Comparison of ENCODE assay signal across 16 mouse cellular contexts in the genomic region with DNA sequence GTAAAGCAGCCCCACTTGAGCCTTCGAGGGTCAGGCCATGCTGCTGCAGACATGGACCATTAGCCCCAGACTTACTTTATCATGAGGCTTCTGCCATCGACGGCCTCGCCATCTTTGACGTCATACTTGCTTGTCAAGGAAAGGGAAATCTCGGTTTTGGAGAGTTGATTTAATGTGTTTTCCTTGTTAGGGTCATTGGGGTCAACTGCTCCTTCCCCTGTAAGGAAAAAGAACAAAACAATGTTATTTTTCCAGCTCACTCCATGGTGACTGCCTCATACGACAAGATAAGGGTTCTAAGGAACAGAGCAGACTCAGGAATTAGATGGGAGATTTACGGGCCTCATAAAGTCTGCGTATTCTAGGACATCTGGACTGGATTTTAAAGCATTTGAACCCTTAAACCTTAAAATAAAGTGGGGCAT. TPM values are rescaled to one million over a fixed set of nuclear protein-coding genes. Genes with fewer than 3 reads are reported as not detected.
A peak's percentile ranks its signal among the peaks of the same experiment; 100 is the strongest.
DNase-seq lines count a peak whose midpoint lies in the region; ATAC-seq and TF ChIP-seq lines count a peak whose summit lies in the region.
"Had no signal": no experiment of that assay in that cellular context is flagged by ENCODE, and none has a peak within 500 bp of the region (broad histone marks: within the 10 kb centered on the region; RNA-seq: fewer than 3 reads in every experiment).

No protein-coding gene starts in this region.

- no peak for TF ChIP-seq POLR2A in cerebellum, adult 2 months (IDR thresholded peaks at IDR 0.05; ENCODE audit: borderline replicate concordance, insufficient read depth, low read length)

- TF ChIP-seq CTCF in liver, postnatal 0 days (IDR thresholded peaks at IDR 0.05; ENCODE audit: low read depth) = no peak
- TF ChIP-seq CTCF in cerebellum, adult 2 months (IDR thresholded peaks at IDR 0.05; ENCODE audit: borderline replicate concordance, insufficient read depth, low read depth, low read length) = no peak

- no peak for DNase-seq in liver, postnatal 0 days
- peak; percentile 47 for DNase-seq in kidney, adult 18-20 months
- DNase-seq in kidney, postnatal 14 days = peak; percentile 84
- no peak for DNase-seq in cerebellum, adult 2 months
- DNase-seq in ovary, postnatal 14 days (ENCODE audit: low spot score) = no peak
- DNase-seq: cerebellum, postnatal 25 days; heart, postnatal 4 days; liver, embryonic 13.5 days; retina, postnatal 1 day; thymus, adult 18-20 months had no signal

- H3K36me3 ChIP-seq in liver, postnatal 0 days (replicated peaks; ENCODE audit: insufficient read depth, low read length) = peaks cover 52% of the 10 kb centered on the region
- peaks cover 49% of the 10 kb centered on the region for H3K36me3 ChIP-seq in liver, embryonic 12.5 days
- H3K36me3 ChIP-seq in forebrain, embryonic 16.5 days (ENCODE audit: control insufficient read depth, insufficient read depth) = no peaks in the 10 kb centered on the region

- no peaks in the 10 kb centered on the region for H3K4me1 ChIP-seq in liver, postnatal 0 days (ENCODE audit: insufficient read depth)
- peaks cover 5% of the 10 kb centered on the region for H3K4me1 ChIP-seq in liver, embryonic 12.5 days
- no peaks in the 10 kb centered on the region for H3K4me1 ChIP-seq in cerebellum, adult 2 months (ENCODE audit: control insufficient read depth, insufficient read depth, low read length)
- H3K4me1 ChIP-seq in forebrain, embryonic 16.5 days (replicated peaks; ENCODE audit: control insufficient read depth, insufficient read depth, low read length) = 0 out of 2 replicates have a peak, but pooled peaks cover 3% of the 10 kb centered on the region

- no peaks in the 10 kb centered on the region for H3K27me3 ChIP-seq in liver, postnatal 0 days (ENCODE audit: insufficient read depth, low read length)
- no peaks in the 10 kb centered on the region for H3K27me3 ChIP-seq in liver, embryonic 12.5 days (replicated peaks)
- 0 out of 2 replicates have a peak, but pooled peaks cover 1% of the 10 kb centered on the region for H3K27me3 ChIP-seq in cerebellum, adult 2 months (ENCODE audit: control insufficient read depth, insufficient read depth, low read length)
- H3K27me3 ChIP-seq in forebrain, embryonic 16.5 days (replicated peaks; ENCODE audit: control insufficient read depth, insufficient read depth, low read length) = no peaks in the 10 kb centered on the region
- H3K27me3 ChIP-seq: liver, embryonic 13.5 days had no signal

- H3K9me3 ChIP-seq in liver, postnatal 0 days (ENCODE audit: low read length) = no peaks in the 10 kb centered on the region
- no peaks in the 10 kb centered on the region for H3K9me3 ChIP-seq in liver, embryonic 12.5 days (replicated peaks)
- no peaks in the 10 kb centered on the region for H3K9me3 ChIP-seq in forebrain, embryonic 16.5 days (ENCODE audit: control insufficient read depth, low read length)
- H3K9me3 ChIP-seq: forebrain, embryonic 10.5 days; liver, embryonic 13.5 days had no signal

- 0 out of 2 replicates have a peak overlapping the region, but pooled peaks have one; percentile 34 for H3K27ac ChIP-seq in liver, postnatal 0 days (ENCODE audit: low read depth)
- no peak overlapping the region for H3K27ac ChIP-seq in liver, embryonic 12.5 days
- no peak overlapping the region for H3K27ac ChIP-seq in cerebellum, adult 2 months (ENCODE audit: insufficient read depth, low read length)
- H3K27ac ChIP-seq in forebrain, embryonic 16.5 days (ENCODE audit: low read length) = no peak overlapping the region
- H3K27ac ChIP-seq: forebrain, embryonic 10.5 days had no signal

- 79% methylated on average over 9 of the region's 9 CpGs for WGBS in liver, postnatal 0 days (ENCODE audit: insufficient replicate concordance)
- 69% methylated on average over 9 of the region's 9 CpGs for WGBS in liver, embryonic 12.5 days (ENCODE audit: insufficient replicate concordance)
- 81% methylated on average over 9 of the region's 9 CpGs for WGBS in cerebellum, adult 2 months
- 86% methylated on average over 9 of the region's 9 CpGs for WGBS in forebrain, embryonic 16.5 days

- H3K9ac ChIP-seq in liver, postnatal 0 days (replicated peaks) = no peak overlapping the region
- no peak overlapping the region for H3K9ac ChIP-seq in liver, embryonic 12.5 days
- no peak overlapping the region for H3K9ac ChIP-seq in forebrain, embryonic 16.5 days (replicated peaks; ENCODE audit: low read depth, low read length)
- H3K9ac ChIP-seq: liver, embryonic 13.5 days had no signal

- peak; percentile 27; the same call in 1 of the 2 replicates for ATAC-seq in liver, postnatal 0 days
- no peak for ATAC-seq in liver, embryonic 12.5 days
- no peak for ATAC-seq in forebrain, embryonic 16.5 days
- ATAC-seq: CD4-positive, CD25-positive, alpha-beta regulatory T cell, adult 4 months; lung, postnatal 0 days had no signal

- H3K4me3 ChIP-seq in liver, postnatal 0 days (ENCODE audit: low read depth, low read length) = no peak overlapping the region
- no peak overlapping the region for H3K4me3 ChIP-seq in liver, embryonic 12.5 days
- H3K4me3 ChIP-seq in cerebellum, adult 2 months (replicated peaks; ENCODE audit: insufficient read depth, low read depth, low read length) = no peak overlapping the region
- H3K4me3 ChIP-seq in forebrain, embryonic 16.5 days (replicated peaks; ENCODE audit: low read length) = no peak overlapping the region
- H3K4me3 ChIP-seq: forebrain, embryonic 10.5 days; liver, embryonic 13.5 days had no signal

- TF ChIP-seq EP300 in liver, postnatal 0 days (IDR thresholded peaks at IDR 0.05; ENCODE audit: low read depth) = peak; percentile 42

- no peak overlapping the region for H3K4me2 ChIP-seq in liver, postnatal 0 days (ENCODE audit: low read depth, low read length)
- H3K4me2 ChIP-seq in liver, embryonic 12.5 days = no peak overlapping the region
- no peak overlapping the region for H3K4me2 ChIP-seq in forebrain, embryonic 16.5 days (ENCODE audit: low read length)
- H3K4me2 ChIP-seq: liver, embryonic 13.5 days; midbrain, embryonic 11.5 days had no signal

RNA-seq across cellular contexts. Expression of a gene that starts 28.4 kb away (rescaled TPM):
- 25.5 and 28.6 TPM in 2 replicates for polyA plus RNA-seq in liver, postnatal 0 days (2015; fragmentation: Nextera tagmentation; extraction: Ambion mirVana)
- 84.2 and 84.3 TPM in 2 replicates for polyA plus RNA-seq in liver, embryonic 12.5 days (2016; fragmentation: Nextera tagmentation; extraction: Ambion mirVana)
- 4.3 and 4.4 TPM in 2 replicates for polyA plus RNA-seq in cerebellum, adult 2 months (2012; rRNA removed)
- 68.7 and 85.1 TPM in 2 replicates for polyA plus RNA-seq in forebrain, embryonic 16.5 days (2015; fragmentation: Nextera tagmentation; extraction: Ambion mirVana)

RNA-seq across cellular contexts. Expression of a gene that starts 50.0 kb away (rescaled TPM):
- polyA plus RNA-seq in liver, postnatal 0 days (2015; fragmentation: Nextera tagmentation; extraction: Ambion mirVana) = 10.7 and 13.0 TPM in 2 replicates
- polyA plus RNA-seq in liver, embryonic 12.5 days (2016; fragmentation: Nextera tagmentation; extraction: Ambion mirVana) = 22.0 and 23.5 TPM in 2 replicates
- 0.36 and 0.44 TPM in 2 replicates for polyA plus RNA-seq in cerebellum, adult 2 months (2012; rRNA removed)
- polyA plus RNA-seq in forebrain, embryonic 16.5 days (2015; fragmentation: Nextera tagmentation; extraction: Ambion mirVana) = 0.24 and 0.35 TPM in 2 replicates

Comparison
In these comparisons a context has a peak if more than half of its experiments do, and no peak if none do; other contexts are left out.
1. DNase-seq: peak in kidney, adult 18-20 months (single experiment) and kidney, postnatal 14 days (single experiment); none in liver, postnatal 0 days (single experiment), cerebellum, adult 2 months (0 of 2) and ovary, postnatal 14 days (single experiment).